Mouse (Mus musculus): ENCODE data around the gene Eif4ebp2.
A peak's percentile ranks its signal among the peaks of the same experiment; 100 is the strongest.

The Eif4ebp2 gene

GRCm38 (mm10) chr10:61452645-61453044, at the start of gene Eif4ebp2:
TSS of gene Eif4ebp2 (minus strand) at chr10:61452661.
- peak; percentile 100 for DNase-seq (ENCODE audit: extremely low spot score)

GRCm38 (mm10) chr10:61500756-61501155, 48.3 kb upstream of the Eif4ebp2 start:
- no peak for DNase-seq (ENCODE audit: extremely low spot score)

- DNase-seq (ENCODE audit: extremely low spot score): no peak
These were observed 47.3 kb upstream of the Eif4ebp2 start for GRCm38 (mm10) chr10:61499505-61500466.

GRCm38 (mm10) chr10:61496231-61496630, 43.8 kb upstream of the Eif4ebp2 start:
- DNase-seq (ENCODE audit: extremely low spot score): no peak

- no peak for DNase-seq (ENCODE audit: extremely low spot score)
These were observed 43.0 kb upstream of the Eif4ebp2 start for GRCm38 (mm10) chr10:61495461-61495860.

GRCm38 (mm10) chr10:61492040-61492439, 39.6 kb upstream of the Eif4ebp2 start:
- peak; percentile 82 for DNase-seq (ENCODE audit: extremely low spot score)

- DNase-seq (ENCODE audit: extremely low spot score): no peak
These were observed 39.1 kb upstream of the Eif4ebp2 start for GRCm38 (mm10) chr10:61491573-61491972.

- no peak for DNase-seq (ENCODE audit: extremely low spot score)
These were observed 36.2 kb upstream of the Eif4ebp2 start for GRCm38 (mm10) chr10:61488522-61489110.

- DNase-seq (ENCODE audit: extremely low spot score): no peak
These were observed 34.3 kb upstream of the Eif4ebp2 start for GRCm38 (mm10) chr10:61486551-61487339.

- DNase-seq (ENCODE audit: extremely low spot score): no peak
These were observed 32.3 kb upstream of the Eif4ebp2 start for GRCm38 (mm10) chr10:61484801-61485200.

GRCm38 (mm10) chr10:61482771-61483170, 30.3 kb upstream of the Eif4ebp2 start:
- DNase-seq (ENCODE audit: extremely low spot score): no peak

- no peak for DNase-seq (ENCODE audit: extremely low spot score)
These were observed 28.0 kb upstream of the Eif4ebp2 start for GRCm38 (mm10) chr10:61480488-61480887.

GRCm38 (mm10) chr10:61479927-61480326, 27.5 kb upstream of the Eif4ebp2 start:
- no peak for DNase-seq (ENCODE audit: extremely low spot score)

GRCm38 (mm10) chr10:61479461-61479860, 27.0 kb upstream of the Eif4ebp2 start:
- no peak for DNase-seq (ENCODE audit: extremely low spot score)

- DNase-seq (ENCODE audit: extremely low spot score): no peak
These were observed 24.1 kb upstream of the Eif4ebp2 start for GRCm38 (mm10) chr10:61476440-61477165.

GRCm38 (mm10) chr10:61475594-61476439, 23.4 kb upstream of the Eif4ebp2 start, which contains the start of gene Lrrc20:
TSS of gene Lrrc20 (plus strand) at chr10:61475801.
- DNase-seq (ENCODE audit: extremely low spot score): peak; percentile 94

GRCm38 (mm10) chr10:61474344-61474743, 21.9 kb upstream of the Eif4ebp2 start:
- DNase-seq (ENCODE audit: extremely low spot score): no peak

- DNase-seq (ENCODE audit: extremely low spot score): no peak
These were observed 21.2 kb upstream of the Eif4ebp2 start for GRCm38 (mm10) chr10:61473640-61474039.

- no peak for DNase-seq (ENCODE audit: extremely low spot score)
These were observed 16.4 kb upstream of the Eif4ebp2 start for GRCm38 (mm10) chr10:61468900-61469299.

GRCm38 (mm10) chr10:61466873-61467272, 14.4 kb upstream of the Eif4ebp2 start:
- peak; percentile 48 for DNase-seq (ENCODE audit: extremely low spot score)

All from embryo, embryonic 9.5 days (tissue).